Mouse (Mus musculus): Measurements from ENCODE around the gene Tox3. TPM values are rescaled to one million over a fixed set of nuclear protein-coding genes. Genes with fewer than 3 reads are reported as not detected.

Gene Tox3
- total RNA-seq, 2 experiments from 2014 or later: 12.3 to 14.0 TPM

DNA sequence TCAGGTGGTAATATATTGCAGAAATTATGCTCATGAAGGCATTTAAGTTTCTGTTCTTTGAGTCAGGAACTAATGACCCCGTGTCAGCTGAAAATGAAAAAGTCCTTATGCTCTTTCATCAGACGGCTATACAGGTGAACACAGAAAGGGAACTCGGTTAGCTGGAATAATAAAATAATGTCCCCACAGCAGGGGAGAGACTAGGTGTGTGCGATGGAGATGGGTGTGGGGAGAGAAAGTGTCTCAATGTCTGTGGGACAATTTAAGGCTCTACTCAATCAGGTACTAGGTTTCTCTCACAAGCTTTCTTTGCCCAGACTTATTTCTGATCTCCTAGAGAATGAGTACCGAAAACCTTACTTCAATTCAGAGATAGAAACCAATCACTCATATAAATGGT lies 103.0 kb downstream of the Tox3 start:
- DNase-seq (ENCODE audit: low spot score in 2 of 2): no peak
- no peak for TF ChIP-seq CTCF (conservative IDR thresholded peaks at IDR 0.05)
- no peak overlapping the region for H3K4me3 ChIP-seq
- H3K27ac ChIP-seq: no peak overlapping the region

DNA sequence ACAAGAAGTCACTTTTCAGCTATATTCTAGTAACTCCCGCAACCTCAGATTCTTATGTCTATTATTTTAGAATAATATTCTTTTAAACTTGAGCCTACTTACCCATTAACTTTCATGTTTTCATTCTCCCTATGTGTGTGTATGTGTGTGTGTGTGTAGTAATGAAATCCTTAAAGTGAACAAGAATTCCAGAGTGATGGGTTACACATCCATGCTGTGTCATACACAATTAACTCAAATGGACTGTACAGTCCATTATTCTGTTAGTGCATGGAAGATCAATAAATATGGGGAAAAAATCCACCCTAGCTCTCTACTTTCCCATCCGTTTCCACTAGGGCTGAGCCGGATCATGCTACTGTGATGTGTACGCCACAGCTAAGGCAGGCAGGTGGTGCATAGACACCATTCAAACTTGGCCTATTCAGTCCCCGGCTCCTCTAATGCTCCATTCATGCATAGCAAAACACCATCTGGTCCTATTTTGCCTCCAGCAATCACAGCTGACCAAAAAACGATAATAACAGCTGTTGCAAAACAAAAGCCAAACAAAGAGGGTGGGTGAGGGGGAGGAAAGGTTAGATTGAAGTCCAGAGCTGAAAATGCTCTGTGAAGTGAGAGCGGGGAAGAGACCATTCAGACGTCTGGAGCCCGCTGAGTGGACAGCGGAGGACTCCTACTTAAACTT lies 103.5 kb downstream of the Tox3 start:
- peak; percentile 24 to 52 for DNase-seq (ENCODE audit: low spot score in 2 of 2)
- Histone ChIP-seq H3K27ac (no peak overlapping the region), H3K4me3 (no peak overlapping the region)
- peak; percentile 57 for TF ChIP-seq CTCF (conservative IDR thresholded peaks at IDR 0.05)

DNA sequence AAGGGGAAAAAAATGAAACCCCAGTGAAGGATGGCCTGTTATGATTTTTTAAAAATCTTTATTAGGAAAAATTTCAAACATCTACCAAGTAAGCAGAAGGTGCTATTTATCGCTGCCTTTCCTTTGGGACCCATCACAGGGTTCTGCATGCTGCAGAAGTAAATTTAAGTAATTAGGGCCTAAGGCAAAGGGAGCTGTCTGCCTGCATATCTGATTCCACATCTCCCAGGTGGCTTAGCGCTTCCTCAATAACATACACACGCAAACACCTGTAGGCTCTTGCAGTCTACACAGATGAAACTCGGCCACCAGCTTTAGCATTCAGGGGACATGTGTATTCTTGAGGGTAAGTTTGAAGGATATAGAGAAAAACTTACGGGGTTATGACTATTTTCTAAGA lies 104.2 kb downstream of the Tox3 start:
- no peak for TF ChIP-seq CTCF (conservative IDR thresholded peaks at IDR 0.05)
- no peak overlapping the region for H3K27ac ChIP-seq
- H3K4me3 ChIP-seq: no peak overlapping the region
- DNase-seq (ENCODE audit: low spot score in 2 of 2): no peak

DNA sequence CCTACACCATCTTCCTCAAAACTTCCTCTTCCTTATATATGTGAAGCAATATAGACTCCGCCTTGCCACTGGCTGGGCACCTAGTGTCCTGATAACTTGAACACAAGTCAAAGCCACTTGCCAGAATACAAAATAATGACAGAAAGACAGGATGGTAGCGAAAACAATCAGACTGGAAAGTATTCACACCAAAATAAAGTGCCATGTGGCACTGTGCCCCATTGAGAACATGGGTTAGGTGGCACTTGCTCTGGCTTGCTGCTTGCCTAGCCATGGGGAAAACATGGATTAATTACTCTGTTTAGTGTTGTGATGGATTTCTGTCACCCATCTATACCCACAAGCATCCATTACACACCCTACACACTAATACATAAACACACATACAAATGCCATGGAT lies 105.8 kb downstream of the Tox3 start:
- Histone ChIP-seq H3K4me3 (no peak overlapping the region), H3K27ac (no peak overlapping the region)
- DNase-seq (ENCODE audit: low spot score in 2 of 2): no peak
- no peak for TF ChIP-seq CTCF (conservative IDR thresholded peaks at IDR 0.05)

DNA sequence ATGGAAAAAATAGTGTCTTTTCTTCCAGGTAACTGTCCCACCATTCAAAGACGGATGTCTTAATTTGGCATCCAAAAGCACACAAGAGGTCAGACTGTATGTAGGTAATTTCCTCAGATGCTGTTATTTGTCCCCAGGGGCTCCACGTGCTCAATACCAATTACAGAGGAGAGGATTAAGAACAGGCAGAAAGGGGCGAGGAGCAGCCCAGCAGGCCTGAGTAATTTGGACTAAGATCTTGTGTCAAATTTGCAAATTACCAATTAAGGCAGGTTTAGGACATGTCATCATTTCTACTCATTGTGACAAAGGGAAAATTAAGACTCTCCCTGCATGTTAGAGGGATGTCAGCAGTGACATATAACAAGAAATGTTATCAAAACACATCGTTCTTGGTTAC lies 106.7 kb downstream of the Tox3 start:
- no peak overlapping the region for H3K27ac ChIP-seq
- H3K4me3 ChIP-seq: no peak overlapping the region
- no peak for DNase-seq (ENCODE audit: low spot score in 2 of 2)
- TF ChIP-seq CTCF (conservative IDR thresholded peaks at IDR 0.05): no peak

DNA sequence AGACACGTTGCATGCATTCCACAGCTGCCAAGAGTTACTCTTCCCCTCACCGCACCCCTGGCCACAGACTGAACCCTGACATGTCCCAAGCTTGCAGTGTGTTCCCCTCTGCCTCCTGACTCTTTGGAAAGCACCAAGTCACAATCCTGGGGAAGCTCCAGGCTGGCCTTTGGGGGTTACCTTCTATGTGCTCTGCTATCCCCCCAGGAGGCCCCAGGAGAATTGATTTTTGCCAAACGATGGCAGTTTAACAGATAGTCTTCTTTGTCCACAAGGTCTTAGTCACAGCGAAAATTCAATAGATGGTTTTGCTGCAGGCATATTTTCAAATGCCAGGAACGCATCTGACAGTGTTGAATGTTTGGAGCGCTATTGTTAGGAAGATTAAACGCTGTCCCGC lies 115.6 kb downstream of the Tox3 start:
- TF ChIP-seq CTCF (conservative IDR thresholded peaks at IDR 0.05): no peak
- no peak overlapping the region for H3K27ac ChIP-seq

DNA sequence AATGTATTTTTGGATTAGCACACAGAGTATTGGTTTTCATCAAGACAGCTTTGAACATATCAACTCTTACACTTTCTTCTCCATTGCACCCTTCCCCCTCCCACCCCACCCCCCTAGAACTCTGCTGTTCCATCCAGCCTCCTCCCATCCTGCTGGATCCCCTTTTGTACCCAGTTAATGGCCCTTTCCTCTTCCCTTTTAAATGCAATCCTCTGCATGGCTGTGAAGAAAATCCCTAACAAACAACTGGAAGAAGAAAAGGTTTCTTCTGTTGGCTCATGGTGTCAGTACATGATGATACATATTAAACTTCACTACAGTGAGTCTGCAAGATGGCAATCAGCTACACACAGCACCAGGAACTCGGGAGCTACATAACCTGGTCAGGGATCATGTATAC lies 124.0 kb downstream of the Tox3 start:
- TF ChIP-seq CTCF (conservative IDR thresholded peaks at IDR 0.05): no peak
- Histone ChIP-seq H3K4me3 (no peak overlapping the region), H3K27ac (no peak overlapping the region)
- DNase-seq (ENCODE audit: low spot score in 2 of 2): no peak

More for the DNA sequence above, 115.6 kb downstream of the Tox3 start:
- DNase-seq (ENCODE audit: low spot score in 2 of 2): no peak
- no peak overlapping the region for H3K4me3 ChIP-seq

GRCm38 (mm10) chr8:90209105-90210037 lies 138.8 kb downstream of the Tox3 start:
- no peak for DNase-seq (ENCODE audit: low spot score in 2 of 2)
- Histone ChIP-seq H3K4me3 (no peak overlapping the region), H3K27ac (no peak overlapping the region)
- no peak for TF ChIP-seq CTCF (conservative IDR thresholded peaks at IDR 0.05)
